Mouse (Mus musculus) thymus, adult 2 months (tissue): ENCODE data around the gene Kcnab3.

Experiments
- CTCF ChIP-seq: fragments of 200-500 bp; IDR thresholded peaks from 2 replicates; pipeline ENCODE4 v1.5.1; 2012; ENCODE audit warnings: mild to moderate bottlenecking, control low read depth, low read length, moderate library complexity, borderline replicate concordance; ENCODE audit not compliant: control insufficient read depth, poor library complexity, insufficient read depth; ENCODE audit errors: extremely low read depth
- POLR2A ChIP-seq: fragments of 200-500 bp; IDR thresholded peaks from 2 replicates; pipeline ENCODE4 v1.6.1; 2012; ENCODE audit warnings: mild to moderate bottlenecking, low read length, control low read depth, moderate library complexity; ENCODE audit not compliant: control insufficient read depth, poor library complexity, insufficient read depth; ENCODE audit errors: extremely low read depth

- TF ChIP-seq CTCF: no peak
- TF ChIP-seq POLR2A: no peak
These were observed 524 bp downstream of the Kcnab3 start for GRCm38 (mm10) chr11:69326408-69327156.
